Mouse (Mus musculus) gastrocnemius, postnatal 14 days (tissue): Measurements from ENCODE around the gene Pcgf1. TPM values are rescaled to one million over a fixed set of nuclear protein-coding genes. Genes with fewer than 3 reads are reported as not detected.

Experiments used
- DNase-seq: peaks from one replicate; pipeline ENCODE4 v3.0.0; 2021; ENCODE audit warnings: mixed read lengths
- intact Hi-C: fragments of 180-260 bp; cut with DNase I; formaldehyde crosslinking; loops from one replicate; pipeline ENCODE4 v1.15.1; 2025; ENCODE audit warnings: low total_unique reads
- total RNA-seq, 2 experiments: library from RNA; stranded (reverse); gene quantifications; 2 replicates each; pipeline ENCODE4 v1.2.3; 2021

Gene Pcgf1
- total RNA-seq, 2 experiments from 2014 or later, result 6.8 to 7.0 TPM

DNA sequence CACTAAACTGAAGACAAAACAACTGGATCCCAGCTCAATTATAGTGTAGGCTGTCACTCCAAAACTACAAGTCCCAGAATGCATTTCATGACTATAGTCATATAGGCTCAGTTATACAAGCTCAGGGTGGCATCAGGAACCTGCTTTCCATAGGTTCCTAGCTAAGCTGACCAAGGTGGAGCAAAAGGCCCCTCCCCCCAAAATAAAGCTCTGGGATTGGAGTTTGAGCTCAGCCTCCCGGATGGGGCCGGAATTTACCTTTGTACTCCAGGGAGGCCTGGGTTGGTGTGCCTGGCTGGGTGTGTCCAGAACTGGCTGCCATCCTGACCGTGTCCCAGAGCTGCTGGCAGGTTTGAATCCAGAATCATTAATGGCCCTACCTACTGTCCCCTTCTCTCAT lies 19.9 kb upstream of the Pcgf1 start, which contains the start of gene Dqx1:
Gene Dqx1 (plus strand): TSS at position 55 of the 400 bp plus-strand sequence.
- no peak for DNase-seq
- intact Hi-C loops, result no loop called here

DNA sequence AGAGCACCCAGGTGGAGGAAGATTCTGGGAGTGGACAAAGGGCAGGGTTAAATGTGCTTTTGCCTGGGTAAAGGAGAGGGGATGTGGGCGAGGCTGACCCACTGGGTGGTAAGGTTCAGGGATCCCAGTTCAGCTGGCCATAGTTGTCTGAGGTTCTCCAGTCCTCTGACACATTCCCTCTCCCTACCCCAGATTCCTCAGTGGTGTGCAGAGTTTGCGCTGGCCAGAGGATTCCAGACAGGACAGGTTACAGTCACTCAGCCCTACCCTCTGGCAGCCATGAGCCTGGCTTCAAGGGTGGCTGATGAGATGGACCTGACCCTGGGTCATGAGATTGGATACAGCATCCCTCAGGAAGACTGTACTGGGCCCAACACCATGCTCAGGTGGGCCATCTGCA lies 18.9 kb upstream of the Pcgf1 start:
- no peak for DNase-seq
- intact Hi-C loops, result no loop called here

- intact Hi-C loops, result no loop called here
- DNase-seq, result no peak
Measured at GRCm38 (mm10) chr6:83065995-83066394, 11.7 kb upstream of the Pcgf1 start.

GRCm38 (mm10) chr6:83066441-83066840 lies 11.2 kb upstream of the Pcgf1 start:
- no peak for DNase-seq
- intact Hi-C loops, result no loop called here

GRCm38 (mm10) chr6:83068221-83068620 lies 9.4 kb upstream of the Pcgf1 start:
- no peak for DNase-seq
- intact Hi-C loops, result no loop called here

DNA sequence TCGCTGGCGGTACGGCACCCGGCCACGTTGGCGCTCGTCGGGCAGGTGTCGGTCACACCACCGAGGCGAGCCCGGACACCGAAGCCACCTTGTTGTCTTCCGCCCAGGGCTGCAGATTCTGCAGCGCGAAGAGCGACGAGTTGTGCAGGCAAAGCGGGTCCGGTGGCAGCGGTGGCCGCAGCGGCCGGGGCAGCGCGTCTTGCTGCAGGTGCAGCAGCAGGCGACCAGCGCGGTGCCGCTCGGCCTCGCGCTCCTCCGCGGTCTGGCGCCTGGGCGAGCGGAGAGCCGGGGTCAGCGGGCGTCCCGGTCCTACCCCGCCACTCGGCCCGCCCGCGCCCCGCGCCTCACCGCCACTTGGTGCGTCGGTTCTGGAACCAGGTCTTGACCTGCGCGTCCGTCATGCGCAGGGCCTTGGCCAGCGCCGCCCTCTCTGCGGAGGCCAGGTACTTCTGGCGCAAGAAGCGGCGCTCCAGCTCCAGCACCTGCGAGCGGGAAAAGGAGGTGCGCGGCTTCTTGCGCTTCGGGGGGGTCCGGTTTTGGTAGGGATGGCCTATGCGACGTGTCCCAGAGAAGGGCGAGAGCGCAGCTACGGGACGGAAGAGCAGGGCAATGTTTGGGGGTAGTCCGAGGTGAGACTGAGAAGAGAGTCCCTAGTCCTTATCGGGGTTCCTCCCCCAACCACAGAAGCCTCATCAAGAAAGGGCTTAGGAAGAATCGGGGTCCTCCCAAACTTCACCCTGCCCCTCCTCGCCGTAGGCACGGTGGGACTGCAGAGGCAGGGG lies 8.8 kb upstream of the Pcgf1 start:
- intact Hi-C loops, result no loop called here
- no peak for DNase-seq

- no peak for DNase-seq
- intact Hi-C loops, result no loop called here
Measured at GRCm38 (mm10) chr6:83069488-83070246, 8.0 kb upstream of the Pcgf1 start.

GRCm38 (mm10) chr6:83070247-83070310 lies 7.6 kb upstream of the Pcgf1 start, which contains the start of gene Tlx2:
Gene Tlx2 (minus strand): TSS chr6:83070293.
- intact Hi-C loops, result no loop called here
- DNase-seq, result no peak

DNA sequence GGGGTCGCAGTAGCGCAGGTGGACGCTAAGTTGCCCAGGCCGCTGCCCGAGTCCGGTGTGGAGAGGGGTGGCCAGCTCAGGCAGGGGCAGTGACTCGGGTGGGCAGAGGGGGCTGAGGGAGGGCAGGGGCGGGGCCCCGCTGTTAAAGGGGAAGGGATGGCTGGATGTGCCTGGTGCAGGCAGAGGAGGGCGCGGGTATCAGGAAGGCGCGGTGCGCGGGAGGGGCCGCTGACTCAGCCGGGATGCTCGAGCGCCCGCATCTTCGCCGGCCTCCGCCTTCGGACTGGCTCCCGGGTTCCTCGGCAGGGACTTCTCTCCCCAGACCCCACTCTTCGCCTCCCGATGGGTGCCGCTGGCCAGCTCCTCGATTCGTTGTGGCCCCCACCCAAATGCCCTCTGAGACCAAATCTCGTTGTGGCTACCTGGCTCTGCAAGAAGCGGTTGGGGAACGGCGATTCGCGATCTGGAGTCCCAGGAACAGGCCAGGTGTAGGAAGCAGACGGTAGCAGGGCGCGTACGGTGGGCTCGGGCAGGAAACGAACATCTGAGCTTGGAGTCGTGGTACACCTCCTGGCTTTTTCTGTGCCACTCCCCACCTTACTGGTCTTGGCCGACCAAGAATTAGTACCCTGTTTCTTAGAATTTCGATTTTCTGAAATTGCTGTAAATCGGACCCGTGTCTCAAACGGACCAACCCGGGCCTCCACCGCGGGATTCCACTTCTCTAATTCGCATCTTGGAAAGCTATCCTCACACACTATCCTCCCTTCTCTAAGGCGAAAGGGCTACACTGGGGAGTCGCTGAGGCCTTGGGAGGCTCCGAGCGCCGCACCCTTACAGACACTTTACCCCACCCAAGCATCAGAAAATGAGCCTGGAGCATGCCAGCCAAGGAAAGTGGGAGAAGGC lies 7.1 kb upstream of the Pcgf1 start:
- DNase-seq, result no peak
- intact Hi-C loops, result no loop called here

DNA sequence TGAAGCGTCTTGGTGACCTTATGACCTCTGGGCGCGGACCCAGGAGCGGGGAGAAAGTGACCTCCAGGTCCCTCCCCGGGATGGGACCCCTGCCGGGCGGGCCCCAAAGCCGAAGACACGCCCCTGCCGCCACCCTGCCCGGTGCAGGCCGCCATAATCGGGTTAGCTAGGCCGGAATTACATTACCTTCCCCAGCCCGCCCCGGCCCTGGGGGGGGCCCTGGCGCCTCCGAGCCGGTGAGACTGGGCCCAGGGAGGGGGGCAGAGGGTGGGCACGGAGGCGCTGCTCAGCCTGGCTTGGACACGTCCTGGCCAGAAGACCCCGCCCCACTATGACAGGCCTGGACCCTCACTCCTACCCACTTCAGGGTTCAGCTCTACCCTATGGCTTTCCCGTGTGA lies 6.4 kb upstream of the Pcgf1 start:
- no peak for DNase-seq
- intact Hi-C loops, result no loop called here

DNA sequence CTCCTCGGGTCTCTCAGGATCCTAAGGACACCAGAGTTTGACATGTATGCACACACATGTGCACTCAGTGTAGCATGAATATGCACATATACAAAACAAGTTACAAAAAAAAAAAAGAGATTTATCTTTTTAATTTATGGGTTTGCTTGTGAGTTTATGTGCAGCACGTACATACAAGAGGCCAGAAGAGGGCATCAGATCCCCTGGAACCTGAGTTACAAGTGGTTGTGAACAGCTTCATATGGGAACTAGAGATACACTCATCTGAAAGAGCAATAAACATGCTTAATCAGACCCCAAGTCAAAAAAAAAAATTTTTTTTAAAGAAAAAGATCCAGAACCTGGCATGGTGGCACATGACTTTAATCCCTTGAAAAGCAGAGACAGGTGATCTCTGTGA lies 2.7 kb upstream of the Pcgf1 start:
- intact Hi-C loops, result no loop called here
- no peak for DNase-seq

DNA sequence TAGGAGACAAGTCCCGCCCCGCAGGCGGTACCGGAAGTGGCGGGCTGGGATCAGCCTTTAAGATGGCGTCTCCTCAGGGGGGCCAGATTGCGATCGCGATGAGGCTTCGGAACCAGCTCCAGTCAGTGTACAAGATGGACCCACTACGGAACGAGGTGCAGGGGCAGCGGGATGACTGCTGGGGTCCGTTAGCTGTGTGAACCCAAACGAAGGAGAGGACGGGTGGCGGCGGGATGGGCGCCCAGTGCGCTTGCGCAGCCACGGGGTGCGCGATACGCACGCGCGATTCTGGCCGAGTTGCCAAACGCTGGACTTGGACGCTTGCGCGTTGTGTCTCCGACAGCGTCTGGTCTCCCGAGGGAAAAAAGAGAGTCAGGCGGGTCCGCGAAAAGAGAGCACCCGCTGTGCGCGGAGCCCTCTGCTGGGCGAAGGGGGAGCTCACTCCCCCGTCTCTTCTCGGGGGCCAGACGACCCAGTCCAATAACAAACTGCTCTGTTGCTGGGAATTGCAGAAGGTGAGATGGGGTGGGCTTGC lies 722 bp downstream of the Pcgf1 start:
- intact Hi-C loops, result no loop called here
- DNase-seq, result peak; percentile 99

GRCm38 (mm10) chr6:83080210-83080609 lies 2.5 kb downstream of the Pcgf1 start:
- no peak for DNase-seq
- intact Hi-C loops, result no loop called here

DNA sequence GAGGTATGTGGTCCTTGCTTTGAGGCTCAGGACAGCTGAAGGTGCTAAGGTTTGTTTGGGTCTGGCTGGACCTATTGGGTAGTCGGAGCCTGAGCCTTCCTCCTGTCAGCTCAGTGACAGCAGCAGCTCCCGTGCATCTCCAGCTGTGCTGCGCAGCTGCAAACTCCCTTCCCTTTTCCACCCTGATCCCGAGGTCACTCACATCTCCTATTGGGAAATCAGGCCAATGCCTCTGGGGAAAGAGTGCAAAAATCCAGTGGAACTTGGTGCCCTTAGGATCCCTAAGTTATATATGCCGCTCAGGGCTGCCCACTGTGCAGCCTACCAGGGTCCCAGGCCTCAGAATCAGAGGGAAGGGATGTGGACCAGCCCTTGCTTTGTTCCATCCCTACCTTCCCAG lies 5.8 kb downstream of the Pcgf1 start:
- intact Hi-C loops, result no loop called here
- DNase-seq, result no peak

DNA sequence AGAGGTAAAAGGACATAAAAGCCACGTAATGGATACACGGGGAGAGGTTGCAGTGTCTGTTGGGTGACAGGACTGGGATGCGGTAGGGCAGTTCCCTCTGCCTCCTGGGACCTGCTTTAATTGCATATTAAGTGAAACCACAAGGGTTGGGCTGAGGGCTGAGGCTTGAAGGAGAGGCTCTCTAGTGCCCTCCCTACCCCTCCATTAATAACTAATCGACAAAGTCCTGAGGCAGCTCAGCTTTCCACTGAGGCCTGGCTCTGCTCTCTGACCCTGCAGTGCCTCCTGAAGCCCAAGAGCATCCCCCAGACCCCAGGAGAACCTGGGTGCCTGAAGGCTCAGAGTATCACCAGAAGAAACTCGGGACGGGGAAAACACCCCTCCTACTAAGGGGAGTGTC lies 6.8 kb downstream of the Pcgf1 start:
- no peak for DNase-seq
- intact Hi-C loops, result no loop called here

DNA sequence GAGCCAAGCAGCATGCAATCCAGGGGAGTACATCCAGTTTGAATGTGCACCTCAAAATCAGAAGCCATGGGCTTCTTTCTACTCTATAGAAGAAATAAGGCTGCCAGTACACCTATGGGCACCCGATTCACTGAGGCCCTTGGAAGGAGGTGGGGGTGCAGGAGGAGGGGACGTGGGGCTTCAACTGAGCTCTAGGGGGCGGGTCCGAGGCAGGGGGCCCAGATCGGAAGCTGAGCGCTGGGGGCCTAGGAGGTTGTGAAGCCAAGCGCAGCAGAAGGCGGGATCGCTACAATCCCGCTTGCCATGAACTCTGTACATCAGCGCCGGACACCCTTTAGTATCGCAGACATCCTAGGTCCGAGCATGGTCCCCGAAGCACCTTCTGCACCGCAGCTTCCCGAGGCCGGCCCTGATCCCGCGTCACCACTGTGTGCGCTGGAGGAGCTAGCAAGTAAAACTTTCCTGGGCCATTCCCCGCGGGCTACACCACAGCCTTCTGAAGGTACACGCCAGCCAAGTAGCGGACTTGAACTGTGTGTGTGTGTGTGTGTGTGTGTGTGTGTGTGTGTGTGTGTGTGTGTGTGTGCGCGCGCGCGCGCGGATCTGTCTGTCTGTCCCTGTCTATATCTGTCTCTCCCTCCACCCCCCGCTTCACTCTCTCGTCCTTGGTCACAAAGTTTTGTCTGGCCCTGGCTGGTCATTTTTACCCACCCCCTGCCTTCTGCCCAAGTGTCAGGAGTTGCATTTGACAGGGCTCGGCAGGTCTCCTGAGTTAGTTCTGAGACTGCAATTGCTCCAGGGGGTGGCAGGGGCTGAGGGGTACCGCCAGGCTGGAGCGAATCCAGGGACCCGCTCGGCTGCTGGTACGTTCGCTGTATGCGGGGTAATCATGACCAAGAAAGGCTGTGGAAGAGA lies 8.7 kb downstream of the Pcgf1 start, which contains the start of gene Lbx2:
Gene Lbx2 (plus strand): TSS at position 247 of the 915 bp plus-strand sequence.
- DNase-seq, result no peak
- intact Hi-C loops, result no loop called here

GRCm38 (mm10) chr6:83087205-83087925 lies 9.7 kb downstream of the Pcgf1 start:
- intact Hi-C loops, result no loop called here
- DNase-seq, result peak; percentile 58

GRCm38 (mm10) chr6:83087926-83088260 lies 10.2 kb downstream of the Pcgf1 start:
- intact Hi-C loops, result no loop called here
- DNase-seq, result no peak
